Mouse (Mus musculus) neutrophil, adult 59 days (primary cell): ENCODE measurements around the gene Galns. TPM values are rescaled to one million over a fixed set of nuclear protein-coding genes. Genes with fewer than 3 reads are reported as not detected.

ENCODE experiments used
- total RNA-seq, 2 experiments: library from RNA; stranded (reverse); gene quantifications; 1 replicate in 1 of 2; 2 replicates in 1 of 2; pipeline ENCODE4 v1.2.4; 2023

The Galns gene
- total RNA-seq: 10 to 100 TPM; 78.3 to 78.7 TPM

GRCm38 (mm10) chr8:122611295-122612133 lies at the start of gene Galns, which contains the start of gene Trappc2l:
TSS of gene Galns (minus strand) at chr8:122611463.
TSS of gene Trappc2l (plus strand) at chr8:122611640.

DNA sequence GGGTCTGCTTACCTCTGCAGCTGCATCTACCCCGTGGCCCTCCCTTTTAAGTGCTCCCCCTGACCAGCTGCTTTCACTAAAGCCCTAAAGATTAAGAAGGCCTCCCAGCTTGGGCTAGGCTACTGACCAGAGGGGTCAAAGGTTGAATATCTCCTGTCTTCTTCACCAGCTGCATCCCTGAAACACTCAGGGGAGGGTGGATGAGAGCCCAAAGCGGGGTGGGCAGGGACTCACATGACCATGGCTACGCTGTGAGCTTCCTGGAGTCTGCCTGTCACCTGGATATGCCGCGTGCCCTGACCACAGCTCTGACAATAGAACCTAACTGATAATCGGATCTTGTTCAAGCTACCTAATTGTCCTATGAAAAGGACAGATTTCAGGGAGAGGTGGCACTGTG lies 11.5 kb upstream of the Galns start, which contains the start of gene Pabpn1l:
Gene Pabpn1l (minus strand): TSS at position 13 of the 400 bp plus-strand sequence.

GRCm38 (mm10) chr8:122576648-122577022 lies 34.6 kb downstream of the Galns start, which contains the start of gene Aprt:
TSS of gene Aprt (minus strand) at chr8:122576909.

GRCm38 (mm10) chr8:122567361-122568108 lies 43.7 kb downstream of the Galns start, which contains the start of gene Cdt1:
TSS of gene Cdt1 (plus strand) at chr8:122568015.

GRCm38 (mm10) chr8:122551265-122552051 lies 59.8 kb downstream of the Galns start, which contains the start of gene Piezo1:
TSS of gene Piezo1 (minus strand) at chr8:122551329.

Other genes starting within 250 kb of the Galns start
- 10 to 100 TPM; 48.2 to 51.7 TPM for gene Zc3h18, start 234.9 kb downstream of the Galns start, total RNA-seq
- gene Il17c, start 189.4 kb downstream of the Galns start, total RNA-seq: under 1 TPM in 1 of 2 experiments, not detected in 1; 0.53 TPM
- gene Cyba, start 178.5 kb downstream of the Galns start, total RNA-seq: 100 to 1,000 TPM; 806 to 827 TPM
- 10 to 100 TPM in 1 of 2 experiments, 1 to 10 TPM in 1; 7.3 to 10.1 TPM for gene Mvd, start 168.0 kb downstream of the Galns start, total RNA-seq
- gene Snai3, start 150.7 kb downstream of the Galns start, total RNA-seq: not detected
- 10 to 100 TPM; 45.1 to 55.0 TPM for gene Rnf166, start 135.4 kb downstream of the Galns start, total RNA-seq
- 10 to 100 TPM; 12.7 to 15.7 TPM for gene Ctu2, start 135.3 kb downstream of the Galns start, total RNA-seq
- 10 to 100 TPM; 40.1 to 60.0 TPM for gene Piezo1, start 60.1 kb downstream of the Galns start, total RNA-seq
- gene Cdt1, start 43.4 kb downstream of the Galns start, total RNA-seq: 10 to 100 TPM; 50.8 to 55.3 TPM
- 100 to 1,000 TPM; 144 to 180 TPM for gene Aprt, start 34.6 kb downstream of the Galns start, total RNA-seq
- gene Trappc2l, start 177 bp upstream of the Galns start, total RNA-seq: 10 to 100 TPM; 39.5 to 48.7 TPM
- not detected for gene Pabpn1l, start 11.3 kb upstream of the Galns start, total RNA-seq
- 10 to 100 TPM; 24.7 to 28.0 TPM for gene Cbfa2t3, start 87.6 kb upstream of the Galns start, total RNA-seq
- 1 to 10 TPM; 7.1 to 8.5 TPM for gene Acsf3, start 164.0 kb upstream of the Galns start, total RNA-seq
- not detected for gene Cdh15, start 236.5 kb upstream of the Galns start, total RNA-seq